Mouse (Mus musculus): ENCODE measurements around the gene Chek2. TPM values are rescaled to one million over a fixed set of nuclear protein-coding genes. Genes with fewer than 3 reads are reported as not detected.

Gene Chek2
- polyA plus RNA-seq, 1 experiment from 2014 or later, result 8.0 TPM

DNA sequence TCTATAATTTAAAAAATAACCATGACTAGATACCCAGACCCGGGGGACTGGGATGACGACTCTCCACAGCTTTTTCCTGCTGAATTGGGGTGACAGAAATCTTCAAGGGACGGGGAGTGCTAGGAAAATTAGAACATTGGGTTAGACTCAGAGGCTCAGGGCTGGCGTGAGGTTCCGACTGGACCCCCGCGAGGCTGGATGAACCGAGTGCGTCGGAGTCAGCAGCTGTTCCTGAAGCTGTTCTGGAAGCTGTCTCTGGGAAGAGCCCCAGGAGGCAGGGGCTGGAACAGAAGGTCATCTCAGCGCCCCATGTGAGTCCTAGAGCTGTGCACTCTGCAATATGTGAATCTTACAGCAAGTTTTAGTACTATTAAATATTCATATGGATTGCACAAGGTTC lies 75.1 kb downstream of the Chek2 start:
- Histone ChIP-seq H3K9ac (no peak overlapping the region), H3K9me3 (no peaks in the 10 kb centered on the region), H3K4me2 (no peak overlapping the region), H3K4me1 (replicated peaks) (peaks cover 3% of the 10 kb centered on the region; the same call in 1 of the 2 replicates), H3K27me3 (no peaks in the 10 kb centered on the region), H3K27ac (no peak overlapping the region), H3K36me3 (peaks cover 10% of the 10 kb centered on the region), H3K4me3 (no peak overlapping the region)
- 74% methylated on average over 11 of the region's 11 CpGs for WGBS
- ATAC-seq (ENCODE audit: low FRiP score), result no peak

DNA sequence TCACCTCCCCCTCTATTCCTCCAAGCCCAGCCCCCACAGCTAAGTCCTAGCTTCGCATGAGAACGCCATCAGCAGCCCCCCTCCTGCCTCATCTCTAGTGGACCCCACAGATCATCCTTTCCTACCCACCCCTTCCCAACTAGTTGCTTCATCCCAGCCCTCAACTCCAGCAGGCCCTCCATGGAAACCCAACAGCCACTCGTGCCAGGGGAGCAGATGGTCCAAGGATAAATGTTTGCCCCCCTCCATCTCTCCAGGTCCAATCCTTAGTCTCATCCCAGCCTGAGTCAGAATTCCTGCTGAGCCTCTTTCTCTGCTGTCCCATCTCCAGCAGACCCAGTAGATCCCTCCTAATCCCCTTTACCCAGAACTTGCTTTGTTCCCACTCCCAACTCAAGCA lies 76.5 kb downstream of the Chek2 start:
- H3K9ac ChIP-seq, result no peak overlapping the region
- ATAC-seq (ENCODE audit: low FRiP score), result no peak
- no peak overlapping the region for H3K27ac ChIP-seq
- WGBS, result 73% methylated on average over 3 of the region's 3 CpGs
- H3K4me1 ChIP-seq (replicated peaks), result peaks cover 3% of the 10 kb centered on the region; the same call in 1 of the 2 replicates
- no peak overlapping the region for H3K4me3 ChIP-seq
- no peak overlapping the region for H3K4me2 ChIP-seq
- peaks cover 10% of the 10 kb centered on the region for H3K36me3 ChIP-seq
- H3K9me3 ChIP-seq, result no peaks in the 10 kb centered on the region
- no peaks in the 10 kb centered on the region for H3K27me3 ChIP-seq

GRCm38 (mm10) chr5:110919541-110919940 lies 79.8 kb downstream of the Chek2 start:
- Histone ChIP-seq H3K9me3 (no peaks in the 10 kb centered on the region), H3K9ac (no peak overlapping the region), H3K4me2 (no peak overlapping the region), H3K36me3 (peaks cover 10% of the 10 kb centered on the region), H3K27me3 (no peaks in the 10 kb centered on the region), H3K27ac (no peak overlapping the region), H3K4me3 (no peak overlapping the region), H3K4me1 (replicated peaks) (no peaks in the 10 kb centered on the region; the same call in 1 of the 2 replicates)
- no peak for ATAC-seq (ENCODE audit: low FRiP score)
- WGBS, result 76% methylated on average over 4 of the region's 4 CpGs

- Histone ChIP-seq H3K4me2 (no peak overlapping the region), H3K27ac (no peak overlapping the region), H3K27me3 (no peaks in the 10 kb centered on the region), H3K4me1 (replicated peaks) (no peaks in the 10 kb centered on the region; the same call in 1 of the 2 replicates), H3K36me3 (0 out of 2 replicates have a peak, but pooled peaks cover under 1% of the 10 kb centered on the region), H3K4me3 (no peak overlapping the region), H3K9me3 (no peaks in the 10 kb centered on the region), H3K9ac (no peak overlapping the region)
- ATAC-seq (ENCODE audit: low FRiP score), result no peak
- WGBS, result 22% methylated on average over 1 of the region's 1 CpGs
Measured at GRCm38 (mm10) chr5:110923336-110923735, 83.6 kb downstream of the Chek2 start.

Other genes with a start within 250 kb of the Chek2 start
- 41.6 and 41.8 TPM in 2 replicates for gene Noc4l, start 186.6 kb upstream of the Chek2 start, polyA plus RNA-seq (2015; fragmentation: Nextera tagmentation; extraction: Ambion mirVana)
- gene Ddx51, start 186.5 kb upstream of the Chek2 start, polyA plus RNA-seq (2015; fragmentation: Nextera tagmentation; extraction: Ambion mirVana), result 14.8 and 16.5 TPM in 2 replicates
- 53.4 and 54.8 TPM in 2 replicates for gene Ep400, start 69.3 kb upstream of the Chek2 start, polyA plus RNA-seq (2015; fragmentation: Nextera tagmentation; extraction: Ambion mirVana)
- 22.3 and 22.5 TPM in 2 replicates for gene Pus1, start 59.3 kb upstream of the Chek2 start, polyA plus RNA-seq (2015; fragmentation: Nextera tagmentation; extraction: Ambion mirVana)
- 30.3 and 33.0 TPM in 2 replicates for gene Ulk1, start 29.9 kb upstream of the Chek2 start, polyA plus RNA-seq (2015; fragmentation: Nextera tagmentation; extraction: Ambion mirVana)
- gene Hscb, start 202 bp upstream of the Chek2 start, polyA plus RNA-seq (2015; fragmentation: Nextera tagmentation; extraction: Ambion mirVana), result 10.7 and 12.6 TPM in 2 replicates
- gene Ttc28, start 39.8 kb downstream of the Chek2 start, polyA plus RNA-seq (2015; fragmentation: Nextera tagmentation; extraction: Ambion mirVana), result 20.2 and 22.0 TPM in 2 replicates

Measured in hindbrain, embryonic 13.5 days (tissue).